Mouse (Mus musculus) thymus, adult 2 months (tissue): ENCODE measurements around the gene Slc50a1. TPM values are rescaled to one million over a fixed set of nuclear protein-coding genes. Genes with fewer than 3 reads are reported as not detected.

ENCODE experiments used
- DNase-seq: peaks from one replicate; pipeline ENCODE4 v3.0.0; 2021
- H3K27ac ChIP-seq: fragments of 200-500 bp; 2 replicates; pipeline ENCODE4 v1.5.1; 2012; ENCODE audit warnings: low read length, control low read depth; ENCODE audit not compliant: control insufficient read depth, insufficient read depth
- H3K27me3 ChIP-seq: fragments of 200-500 bp; 2 replicates; pipeline ENCODE4 v1.6.1; 2012; ENCODE audit warnings: mild to moderate bottlenecking, low read length, moderate library complexity, mixed read lengths; ENCODE audit not compliant: control insufficient read depth, insufficient read depth
- H3K36me3 ChIP-seq: fragments of 200-500 bp; 2 replicates; pipeline ENCODE4 v1.6.1; 2012; ENCODE audit warnings: mild to moderate bottlenecking, low read length, moderate library complexity; ENCODE audit not compliant: control insufficient read depth, insufficient read depth
- H3K4me1 ChIP-seq: fragments of 200-500 bp; replicated peaks from 2 replicates; pipeline ENCODE4 v1.6.1; 2012; ENCODE audit warnings: low read length; ENCODE audit not compliant: control insufficient read depth, insufficient read depth
- H3K4me3 ChIP-seq: fragments of 200-500 bp; 2 replicates; pipeline ENCODE4 v1.5.1; 2012; ENCODE audit warnings: mild to moderate bottlenecking, low read length, control low read depth, moderate library complexity; ENCODE audit not compliant: control insufficient read depth, insufficient read depth
- CTCF ChIP-seq: fragments of 200-500 bp; IDR thresholded peaks from 2 replicates; pipeline ENCODE4 v1.5.1; 2012; ENCODE audit warnings: mild to moderate bottlenecking, control low read depth, low read length, moderate library complexity, borderline replicate concordance; ENCODE audit not compliant: control insufficient read depth, poor library complexity, insufficient read depth; ENCODE audit errors: extremely low read depth
- POLR2A ChIP-seq: fragments of 200-500 bp; IDR thresholded peaks from 2 replicates; pipeline ENCODE4 v1.6.1; 2012; ENCODE audit warnings: mild to moderate bottlenecking, low read length, control low read depth, moderate library complexity; ENCODE audit not compliant: control insufficient read depth, poor library complexity, insufficient read depth; ENCODE audit errors: extremely low read depth
- WGBS: fragments of 180-500 bp; shearing (Covaris S2); methylation state at CpG from one replicate; pipeline ENCODE4 v1.1.7; 2018; 5-methylcytosine and 5-hydroxymethylcytosine counted together
- polyA plus RNA-seq: library from polyadenylated mRNA; depleted of rRNA; stranded (reverse); fragments of >200 nt; gene quantifications from 2 replicates; pipeline ENCODE4 v1.2.3, GENCODE M21; 2012

The Slc50a1 gene
- polyA plus RNA-seq, 1 experiment: 251 TPM

DNA sequence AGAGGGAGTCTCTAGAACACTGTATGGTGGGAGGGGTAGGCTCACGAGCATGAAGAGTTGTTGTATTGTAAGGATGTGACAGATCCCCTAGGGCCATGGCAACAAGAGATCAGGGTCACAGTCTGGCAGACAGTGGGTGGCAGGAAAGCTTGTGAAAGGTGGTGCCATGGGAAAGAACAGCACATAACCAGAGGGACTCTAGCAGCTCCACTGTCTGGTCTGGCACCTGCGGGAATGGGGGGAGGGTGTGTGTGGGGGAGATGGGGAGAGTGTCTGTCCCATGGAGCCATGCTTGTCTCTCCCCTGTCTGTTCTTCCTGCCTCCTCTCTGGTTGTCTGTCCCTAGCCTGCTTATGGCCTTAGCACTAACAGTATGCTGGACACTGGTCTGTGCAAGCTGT lies 15.2 kb upstream of the Slc50a1 start:
- peaks cover 9% of the 10 kb centered on the region for H3K4me1 ChIP-seq

DNA sequence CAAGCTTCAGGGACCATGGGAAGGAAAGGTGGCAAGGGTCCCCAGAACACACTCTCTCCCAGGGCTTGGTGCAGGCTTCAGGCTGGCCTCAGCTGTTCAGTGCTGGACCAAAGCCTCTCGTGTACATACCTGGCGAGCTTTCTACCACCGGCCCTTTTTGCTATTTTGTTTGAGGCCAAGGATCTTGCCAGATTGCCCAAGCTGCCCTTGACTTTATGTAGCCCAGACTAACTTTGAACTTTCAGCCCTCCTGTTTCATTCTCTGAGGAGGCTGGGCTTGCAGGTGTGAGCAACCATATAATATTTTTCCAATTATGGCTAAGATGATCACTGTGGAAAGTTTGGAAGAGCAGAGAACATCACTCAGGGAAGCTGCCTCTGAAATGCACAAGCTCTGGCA lies 13.9 kb upstream of the Slc50a1 start:
- Histone ChIP-seq H3K27me3 (peaks cover 16% of the 10 kb centered on the region), H3K4me3 (no peak overlapping the region), H3K27ac (no peak overlapping the region), H3K36me3 (no peaks in the 10 kb centered on the region), H3K4me1 (peaks cover 13% of the 10 kb centered on the region)
- DNase-seq: no peak
- 95% methylated on average over 3 of the region's 3 CpGs for WGBS
- TF ChIP-seq CTCF (no peak), POLR2A (no peak)

More for the DNA sequence above, 15.2 kb upstream of the Slc50a1 start:
- 71% methylated on average over 2 of the region's 2 CpGs for WGBS
- no peak for DNase-seq
- peaks cover 13% of the 10 kb centered on the region for H3K27me3 ChIP-seq
- no peak overlapping the region for H3K27ac ChIP-seq
- no peaks in the 10 kb centered on the region for H3K36me3 ChIP-seq
- no peak overlapping the region for H3K4me3 ChIP-seq
- TF ChIP-seq CTCF: no peak

DNA sequence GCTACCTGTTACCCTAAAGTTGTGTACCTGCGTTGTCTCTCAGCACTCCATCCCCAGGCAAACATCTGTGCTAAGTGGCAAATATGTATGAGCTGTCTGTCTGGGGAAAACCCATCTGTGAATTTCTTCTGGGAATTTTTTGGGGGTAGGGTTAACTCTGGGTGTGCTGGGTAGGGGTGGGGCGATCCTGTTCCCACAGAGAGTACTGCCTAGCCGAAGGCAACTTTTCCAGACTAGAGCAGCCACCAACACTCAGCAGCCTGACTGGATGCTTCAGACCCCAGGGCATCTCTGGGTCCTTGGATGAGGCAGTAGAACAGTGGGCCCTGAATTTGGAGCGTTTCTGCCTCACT lies 11.9 kb upstream of the Slc50a1 start:
- Histone ChIP-seq H3K4me1 (peaks cover 13% of the 10 kb centered on the region), H3K27ac (no peak overlapping the region), H3K4me3 (no peak overlapping the region), H3K27me3 (peaks cover 21% of the 10 kb centered on the region), H3K36me3 (no peaks in the 10 kb centered on the region)
- 42% methylated on average over 4 of the region's 4 CpGs for WGBS
- TF ChIP-seq CTCF (no peak), POLR2A (no peak)
- no peak for DNase-seq

DNA sequence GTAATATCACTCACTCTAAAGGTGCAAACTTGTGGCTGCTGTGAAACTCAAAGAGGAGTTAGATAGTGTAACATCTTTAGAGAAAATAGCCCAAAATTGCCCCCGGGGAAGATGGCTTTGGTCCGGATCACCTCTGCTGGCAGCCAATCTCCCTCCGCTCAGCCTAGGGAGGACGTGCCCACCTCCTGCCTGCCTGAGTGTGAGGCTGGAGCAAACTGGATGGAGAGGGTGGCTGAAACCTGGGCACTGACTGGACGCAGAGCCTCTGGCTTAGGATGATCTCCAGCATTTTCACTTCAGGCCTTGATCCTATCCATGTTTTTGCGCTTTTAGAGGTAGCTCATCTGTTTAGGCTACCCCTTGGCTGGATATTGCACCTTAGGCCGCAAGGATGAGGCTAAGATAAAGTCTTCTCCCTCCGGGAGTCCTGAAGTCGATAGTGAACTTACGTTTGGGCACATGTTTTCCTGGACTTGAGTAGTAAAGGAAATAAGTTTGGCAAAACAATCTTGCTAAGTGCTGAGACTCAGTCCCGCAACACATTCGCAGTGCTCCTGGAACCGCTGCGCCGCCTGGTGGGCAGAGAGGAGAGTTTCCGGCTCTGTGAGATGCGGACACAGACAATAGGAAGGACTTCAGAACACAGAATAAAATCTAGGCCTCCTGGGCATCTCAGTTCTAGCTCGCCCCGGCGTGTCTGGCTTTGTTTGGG lies 11.4 kb upstream of the Slc50a1 start:
- peak; percentile 84 for DNase-seq
- WGBS: 20% methylated on average over 20 of the region's 20 CpGs

DNA sequence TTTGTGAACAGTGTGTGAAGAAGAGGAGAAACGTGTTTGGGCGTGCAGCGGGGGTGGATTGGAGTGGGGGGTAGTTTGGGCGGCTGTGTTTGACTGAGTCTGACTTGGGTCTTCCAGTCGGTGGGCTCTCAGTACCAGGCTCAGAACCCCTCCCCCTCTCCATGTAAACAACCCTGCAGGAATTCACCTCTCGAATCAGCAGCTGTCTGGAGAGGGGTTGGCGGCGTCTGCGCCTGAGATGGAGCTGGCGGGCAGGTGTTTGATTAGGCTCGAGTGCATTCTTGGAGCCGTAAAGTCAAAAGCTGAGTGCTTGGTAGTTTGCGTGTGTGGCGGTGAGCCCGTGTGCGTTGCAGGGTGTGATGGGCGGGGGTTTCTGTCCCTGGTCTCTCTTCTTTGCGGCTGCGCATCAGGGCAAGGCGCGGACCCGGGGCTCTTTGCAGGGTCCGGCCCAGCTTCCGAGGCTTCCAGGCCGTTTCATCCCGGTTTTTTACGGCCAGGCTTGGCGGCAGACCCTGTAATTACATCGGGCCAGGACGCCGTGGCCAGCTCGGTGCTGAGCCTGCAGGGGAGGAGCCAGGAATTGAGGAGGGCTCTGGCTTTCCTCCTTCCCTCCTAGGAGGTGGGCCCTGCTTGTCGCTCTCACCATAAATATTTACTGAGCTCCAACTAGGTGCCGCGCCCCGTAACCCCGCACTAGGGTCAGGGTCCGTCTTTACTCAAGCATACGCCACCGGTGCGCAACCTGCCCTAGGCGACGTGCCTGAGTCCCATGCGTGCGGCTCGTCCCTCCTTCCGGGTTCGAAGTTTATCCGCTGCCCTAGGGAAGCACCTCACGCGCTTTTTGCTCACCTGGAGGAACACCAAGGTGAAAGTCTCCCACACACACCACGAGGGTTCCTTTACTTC lies 10.5 kb upstream of the Slc50a1 start, which contains the start of gene Efna1:
Gene Efna1, minus strand, starts transcription at position 537 of the 906 bp plus-strand sequence.
- DNase-seq: peak; percentile 18
- 2% methylated on average over 52 of the region's 52 CpGs for WGBS
- Histone ChIP-seq H3K4me3 (peak within 1 kb of the TSS; percentile 41), H3K36me3 (no peaks in the 10 kb centered on the region), H3K27ac (no peak within 1 kb of the TSS), H3K4me1 (peaks cover 13% of the 10 kb centered on the region), H3K27me3 (peaks cover 21% of the 10 kb centered on the region)
- TF ChIP-seq POLR2A (no peak), CTCF (no peak)

More for the DNA sequence above, 11.4 kb upstream of the Slc50a1 start:
- Histone ChIP-seq H3K27me3 (peaks cover 21% of the 10 kb centered on the region), H3K4me3 (no peak overlapping the region), H3K36me3 (no peaks in the 10 kb centered on the region), H3K4me1 (peaks cover 13% of the 10 kb centered on the region), H3K27ac (no peak overlapping the region)
- peak; percentile 90 for TF ChIP-seq CTCF
- no peak for TF ChIP-seq POLR2A

DNA sequence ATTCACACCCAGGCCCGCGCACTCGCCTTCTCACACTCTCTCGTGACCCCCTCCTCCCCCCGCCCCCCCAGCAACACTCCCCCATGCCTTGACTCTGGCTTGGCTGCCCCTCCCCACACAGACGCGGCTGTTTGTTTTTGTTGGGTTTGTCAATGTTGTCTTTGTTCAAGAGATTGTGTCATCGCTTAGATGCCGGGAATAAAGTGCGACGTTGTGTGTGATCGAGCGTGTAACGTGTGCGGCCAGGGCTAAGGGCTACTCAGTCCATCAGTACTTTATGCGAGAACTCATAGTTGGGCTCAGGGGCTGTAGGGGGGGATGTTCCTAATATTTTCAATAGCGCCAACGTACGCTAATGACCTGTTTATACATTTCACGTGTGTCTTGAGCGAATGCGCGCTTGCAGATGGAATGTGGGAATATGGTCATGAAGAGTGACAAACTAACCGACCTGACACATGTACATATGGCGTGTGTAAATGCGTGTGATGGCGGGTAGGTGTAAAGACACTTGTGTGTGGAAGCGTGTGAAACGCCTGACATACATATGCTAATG lies 9.8 kb upstream of the Slc50a1 start:
- 4% methylated on average over 29 of the region's 29 CpGs for WGBS
- Histone ChIP-seq H3K27ac (no peak overlapping the region), H3K4me3 (no peak overlapping the region), H3K27me3 (peaks cover 21% of the 10 kb centered on the region), H3K36me3 (no peaks in the 10 kb centered on the region), H3K4me1 (peaks cover 13% of the 10 kb centered on the region)
- DNase-seq: no peak
- no peak for TF ChIP-seq CTCF
- no peak for TF ChIP-seq POLR2A
